Mouse (Mus musculus): ENCODE results near the gene App. TPM values are rescaled to one million over a fixed set of nuclear protein-coding genes. Genes with fewer than 3 reads are reported as not detected.

App gene
- total RNA-seq (2021), result 10 to 100 TPM; 80.3 to 84.8 TPM
- long read RNA-seq, experiment 1, full-length matches to known transcripts, result 16 of 31 reads
- long read RNA-seq, experiment 1, partial matches to known transcripts, result 2 of 31 reads
- long read RNA-seq, experiment 1, other reads (novel, unspliced or antisense), result 13 of 31 reads
- long read RNA-seq, experiment 2, full-length matches to known transcripts, result 51 of 77 reads
- long read RNA-seq, experiment 2, partial matches to known transcripts, result 8 of 77 reads
- long read RNA-seq, experiment 2, other reads (novel, unspliced or antisense), result 18 of 77 reads

DNA sequence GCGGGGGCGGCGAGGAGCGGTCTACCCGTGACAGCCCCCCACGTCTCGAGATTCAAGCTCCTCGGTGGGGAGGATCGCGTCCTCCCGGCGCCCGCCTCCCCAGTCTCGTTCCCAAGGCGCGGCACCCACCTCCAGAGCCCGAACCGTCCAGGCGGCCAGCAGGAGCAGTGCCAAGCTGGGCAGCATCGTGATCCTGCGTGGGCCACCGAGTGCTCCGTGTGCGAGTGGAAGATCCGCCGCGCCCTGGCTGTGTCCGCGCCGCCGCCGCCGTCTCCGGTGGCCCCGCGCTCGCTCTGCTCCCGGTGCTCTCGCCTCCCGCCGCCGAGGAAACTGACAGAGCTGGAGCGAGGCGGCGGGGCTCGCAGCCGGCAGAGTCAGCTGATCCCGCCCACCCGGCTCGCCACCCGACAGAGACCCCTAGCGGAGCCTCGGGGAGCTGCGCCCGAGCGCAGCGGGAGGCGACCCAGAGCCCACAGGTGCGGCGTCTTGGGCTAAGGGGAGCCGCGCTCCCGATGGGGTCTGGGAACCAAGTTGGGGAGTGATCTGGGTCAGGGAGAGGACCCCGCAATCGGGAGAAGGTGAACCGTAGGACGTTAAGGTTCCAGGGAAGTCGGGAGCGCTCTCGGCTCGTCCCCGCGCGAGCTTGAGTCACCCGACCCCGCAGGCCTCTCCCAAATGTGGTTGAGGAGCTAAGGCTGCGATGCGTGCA, at the start of gene App:
Gene App, minus strand, starts transcription at position 394 of the 709 bp plus-strand sequence.
- DNase-seq, result peak; percentile 84

DNA sequence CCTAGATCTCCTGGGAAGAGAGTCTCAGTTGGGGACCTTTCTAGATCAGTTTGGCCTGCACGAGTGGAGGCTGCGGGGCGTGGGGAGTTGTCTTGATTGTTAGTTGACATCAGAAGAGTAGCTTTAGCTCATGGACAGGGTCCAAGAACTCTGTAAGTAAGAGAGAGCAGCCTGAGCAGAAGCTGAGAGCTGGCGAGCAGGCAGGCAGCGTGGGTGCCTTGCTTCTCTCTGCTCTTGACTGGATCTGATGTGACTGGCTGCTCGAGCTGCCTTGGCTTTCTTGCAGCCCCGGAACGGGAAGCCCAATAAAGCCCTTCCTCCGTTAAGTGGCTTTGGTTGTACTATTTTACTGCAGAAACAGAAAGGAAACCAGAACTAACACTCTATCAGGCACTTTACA, 42.3 kb upstream of the App start:
- no peak for DNase-seq

DNA sequence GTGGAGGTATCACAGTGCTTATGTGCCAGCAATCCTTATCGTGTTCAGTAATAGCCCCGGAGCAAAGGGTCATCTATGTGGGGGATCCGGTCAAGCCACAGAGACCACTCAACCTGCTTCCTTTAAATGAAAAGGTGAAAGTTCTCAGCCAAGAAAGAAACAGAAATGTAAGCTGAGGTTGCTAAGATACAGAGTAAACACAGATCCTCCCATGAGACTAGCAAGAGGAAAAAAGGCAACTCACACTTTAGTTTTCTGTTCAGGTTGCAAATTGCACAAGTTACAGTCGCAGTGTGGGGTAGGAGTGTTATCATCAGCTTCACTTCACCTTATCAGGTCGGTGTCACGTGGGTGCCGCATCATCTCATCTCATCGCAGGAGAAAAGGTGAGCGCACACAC, 41.6 kb upstream of the App start:
- no peak for DNase-seq

GRCm38 (mm10) chr16:85195622-85196021, 22.1 kb upstream of the App start:
- DNase-seq, result peak; percentile 19

- no peak for DNase-seq
Observed at GRCm38 (mm10) chr16:85195167-85195566, 21.6 kb upstream of the App start.

DNA sequence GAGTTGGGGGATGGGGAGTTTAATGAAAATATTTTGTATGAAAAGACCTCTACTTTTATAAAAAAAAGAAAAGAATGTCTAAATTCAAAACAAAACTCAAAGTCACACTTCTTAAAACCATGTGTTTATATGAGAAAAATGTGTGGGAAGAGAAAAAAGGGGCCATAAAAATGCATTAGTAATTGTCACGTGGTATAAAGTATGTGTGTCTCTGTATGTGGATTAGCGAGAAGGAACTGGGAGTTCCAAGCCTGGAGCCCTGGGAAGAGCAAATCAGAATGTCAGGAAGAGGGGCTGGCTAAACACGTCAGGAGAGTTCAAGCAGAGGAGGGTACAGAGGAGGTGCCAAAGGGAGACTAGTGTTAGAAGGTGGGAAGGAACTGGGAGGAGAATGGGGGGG, 7.9 kb upstream of the App start:
- no peak for DNase-seq

GRCm38 (mm10) chr16:85180710-85181109, 7.1 kb upstream of the App start:
- DNase-seq, result no peak

GRCm38 (mm10) chr16:85176666-85177065, 3.1 kb upstream of the App start:
- no peak for DNase-seq

DNA sequence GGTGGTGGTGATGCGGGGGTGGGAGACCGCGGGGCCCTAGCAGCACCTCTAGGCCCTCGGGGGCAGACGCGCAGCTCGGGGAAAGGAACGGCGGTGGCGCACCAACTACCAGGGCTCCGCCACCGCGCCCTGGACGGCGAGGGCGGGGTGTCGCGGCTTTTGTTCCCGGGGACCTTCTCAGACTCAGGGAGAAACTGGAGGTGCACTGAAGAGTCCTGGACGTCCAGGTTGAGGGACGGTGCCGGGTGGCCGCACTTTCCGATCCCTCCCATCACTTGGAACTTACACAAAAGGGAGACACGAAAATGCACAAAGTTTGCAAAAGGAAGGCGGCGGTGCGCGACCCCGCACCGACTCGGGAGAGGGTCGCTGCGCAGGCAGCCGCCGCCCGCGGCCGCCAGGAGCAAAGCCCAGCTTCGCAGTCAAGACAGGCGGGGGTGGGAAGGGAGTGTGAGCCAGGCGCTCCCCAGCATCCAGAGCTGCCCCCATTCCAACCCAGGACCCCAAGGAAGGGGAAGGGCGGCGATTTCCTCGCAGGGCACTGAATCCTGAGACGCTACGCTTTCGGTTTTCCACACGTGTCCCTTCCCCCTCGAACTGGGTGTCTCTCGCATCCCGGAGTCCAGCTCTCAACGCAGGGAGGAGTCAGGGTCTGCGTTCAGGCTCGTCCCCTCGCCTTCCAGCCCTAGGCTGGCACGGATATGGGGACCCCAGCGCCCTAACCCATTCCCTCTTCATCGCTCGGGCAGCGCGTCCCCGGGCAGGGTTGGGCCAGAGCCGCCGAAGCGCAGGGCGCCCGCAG, 794 bp downstream of the App start:
- peak; percentile 49 for DNase-seq

GRCm38 (mm10) chr16:85171976-85172570, 1.5 kb downstream of the App start:
- no peak for DNase-seq

GRCm38 (mm10) chr16:85170826-85171510, 2.6 kb downstream of the App start:
- no peak for DNase-seq

DNA sequence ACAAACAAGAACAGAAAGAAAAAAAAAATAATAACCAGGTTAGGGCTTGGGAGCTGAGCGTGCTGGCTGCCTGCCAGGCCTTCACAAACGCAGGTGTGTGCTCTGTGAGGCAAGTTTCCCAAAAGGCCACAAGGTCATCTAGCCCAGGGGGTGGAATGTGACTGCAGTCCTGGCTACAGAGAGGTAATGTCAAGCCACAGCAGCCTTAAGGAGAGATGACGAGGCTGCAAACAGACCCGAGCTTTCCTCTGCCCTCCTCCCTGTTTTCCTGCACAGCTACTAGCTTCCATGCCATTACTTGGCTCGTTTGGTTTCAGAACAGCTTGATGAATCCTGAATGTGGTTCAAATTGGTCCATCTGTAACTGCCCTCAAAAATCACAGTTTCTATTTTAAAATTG, 4.7 kb downstream of the App start:
- no peak for DNase-seq

GRCm38 (mm10) chr16:85166205-85166604, 7.4 kb downstream of the App start:
- no peak for DNase-seq

DNA sequence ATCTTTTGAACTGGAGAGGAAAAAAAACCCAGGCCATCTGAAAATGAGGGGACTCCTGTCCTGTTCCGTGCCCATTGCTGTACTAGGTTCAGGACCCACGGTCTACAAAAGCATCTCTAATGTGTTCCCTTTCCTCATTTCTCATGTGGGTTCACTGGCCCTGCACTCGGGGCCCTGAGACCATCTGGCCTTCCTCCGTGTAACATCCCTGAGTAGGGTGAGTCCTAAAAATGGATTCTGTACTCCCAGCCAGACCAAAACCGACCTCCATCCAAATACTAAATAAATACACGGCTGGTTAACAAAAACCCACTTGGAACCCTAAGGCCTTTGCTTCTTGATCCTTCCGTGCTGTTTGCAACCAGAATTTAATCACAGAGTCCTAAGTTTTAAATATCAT, 7.9 kb downstream of the App start:
- no peak for DNase-seq

- no peak for DNase-seq
Observed at GRCm38 (mm10) chr16:85165177-85165576, 8.4 kb downstream of the App start.

DNA sequence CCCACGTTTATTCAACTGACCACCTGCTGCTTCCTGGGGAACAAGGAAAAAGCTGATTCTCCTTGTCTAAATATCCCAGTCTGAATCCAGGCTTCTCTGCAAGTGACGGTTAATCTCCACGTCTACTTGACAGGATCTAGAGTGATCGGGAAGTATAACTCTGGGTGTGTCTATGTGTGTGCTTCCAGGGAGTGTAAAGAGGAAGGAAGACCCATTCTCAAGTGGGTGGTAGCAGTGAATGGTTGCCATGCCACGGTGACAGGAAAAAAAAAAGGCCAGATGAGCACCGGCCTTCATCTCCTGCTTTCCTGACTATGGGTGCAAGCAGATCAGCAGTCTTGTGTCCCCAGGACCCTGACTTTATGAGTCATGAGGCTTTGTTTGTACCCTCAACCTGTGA, 10.8 kb downstream of the App start:
- DNase-seq, result no peak

DNA sequence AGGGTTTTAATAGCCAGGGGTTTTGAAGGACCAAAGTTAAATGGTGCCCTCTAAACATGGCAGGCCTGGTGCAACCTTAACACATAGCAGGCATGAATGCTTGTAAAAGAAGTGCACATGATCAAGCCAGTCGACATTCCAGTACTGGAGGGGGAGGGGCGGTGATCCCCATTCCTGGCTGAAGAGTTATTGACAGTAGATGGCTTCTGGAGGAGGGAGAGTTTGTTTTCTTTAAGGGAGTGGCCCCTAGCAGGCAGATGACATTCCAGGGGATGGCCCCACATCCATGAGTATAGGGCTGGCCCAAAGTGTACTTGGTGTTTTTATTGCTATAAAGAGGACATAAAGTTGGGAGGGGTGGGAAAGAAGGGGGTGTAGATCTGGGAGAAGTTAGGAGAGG, 13.4 kb downstream of the App start:
- no peak for DNase-seq

DNA sequence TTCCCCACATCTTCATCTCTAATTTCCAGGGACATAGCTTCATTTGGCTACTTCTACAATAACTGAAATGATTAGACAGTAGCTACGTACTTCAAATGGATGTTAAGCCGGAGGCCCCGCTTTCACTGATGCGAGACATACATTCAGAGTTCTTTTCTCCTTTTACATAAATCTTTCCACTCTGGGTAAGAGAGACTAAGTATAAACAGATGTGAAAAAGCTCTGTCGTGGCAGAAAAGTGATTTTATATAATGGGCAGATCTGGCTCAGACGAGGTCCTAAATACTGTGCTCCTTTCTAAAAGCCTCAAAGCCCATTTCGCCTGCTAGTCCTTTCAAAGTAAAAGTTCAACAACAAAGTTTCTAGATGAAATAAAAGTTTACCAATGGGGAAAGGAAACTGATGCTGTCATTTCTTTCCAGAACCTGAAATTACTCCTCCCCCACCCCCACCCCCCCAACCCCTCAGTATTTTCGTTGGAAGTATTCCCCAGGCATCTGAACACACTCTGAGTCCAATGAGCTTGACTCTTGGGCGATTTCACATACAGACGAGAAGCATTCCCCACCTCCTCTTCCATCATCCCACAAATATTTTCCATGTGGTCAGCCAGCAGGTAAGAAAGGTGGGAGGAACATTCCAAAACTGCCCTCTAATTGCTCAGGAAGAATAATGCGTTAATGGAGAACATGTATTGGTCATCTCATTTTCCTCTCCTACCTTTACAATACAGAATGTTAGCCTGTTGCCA, 15.6 kb downstream of the App start:
- DNase-seq, result no peak

- no peak for DNase-seq
Observed at GRCm38 (mm10) chr16:85157156-85157555, 16.4 kb downstream of the App start.

GRCm38 (mm10) chr16:85155836-85156235, 17.7 kb downstream of the App start:
- no peak for DNase-seq

- DNase-seq, result no peak
Observed at GRCm38 (mm10) chr16:85152457-85152856, 21.1 kb downstream of the App start.

Data from gastrocnemius, postnatal 25 days (tissue).